Mouse (Mus musculus) lung, embryonic 14.5 days (tissue): ENCODE measurements around the gene Ift57. TPM values are rescaled to one million over a fixed set of nuclear protein-coding genes. Genes with fewer than 3 reads are reported as not detected.
A peak's percentile ranks its signal among the peaks of the same experiment; 100 is the strongest.

Experiments used
- ATAC-seq: fragments of 200-750 bp; cut with Nextera tagmentation; 2 replicates; pipeline ENCODE4 v1.8.0; 2017; ENCODE audit warnings: mild to moderate bottlenecking, moderate TSS enrichment, moderate library complexity; ENCODE audit not compliant: insufficient read depth
- DNase-seq: peaks from one replicate; pipeline ENCODE4 v3.0.0-alpha.2; 2015
- H3K27ac ChIP-seq: fragments of 300-500 bp; sonication (generic); 2 replicates; pipeline ENCODE4 v1.5.1; 2014; ENCODE audit warnings: low read depth, mild to moderate bottlenecking, moderate library complexity
- H3K27me3 ChIP-seq: fragments of 300-500 bp; sonication (generic); 2 replicates; pipeline ENCODE4 v1.6.1; 2014; ENCODE audit warnings: low read length, control low read depth; ENCODE audit not compliant: insufficient read depth
- H3K36me3 ChIP-seq: fragments of 300-500 bp; sonication (generic); 2 replicates; pipeline ENCODE4 v1.6.1; 2014; ENCODE audit warnings: control low read depth; ENCODE audit not compliant: insufficient read depth
- H3K4me1 ChIP-seq: fragments of 300-500 bp; sonication (generic); 2 replicates; pipeline ENCODE4 v1.6.1; 2014; ENCODE audit warnings: antibody characterized with exemption, control low read depth; ENCODE audit not compliant: insufficient read depth
- H3K4me2 ChIP-seq: fragments of 300-500 bp; sonication (generic); 2 replicates; pipeline ENCODE4 v1.6.1; 2014; ENCODE audit warnings: mild to moderate bottlenecking
- H3K4me3 ChIP-seq: fragments of 300-500 bp; sonication (generic); 2 replicates; pipeline ENCODE4 v1.5.1; 2014; ENCODE audit warnings: low read depth, low read length
- H3K9ac ChIP-seq: fragments of 300-500 bp; sonication (generic); 2 replicates; pipeline ENCODE4 v1.6.1; 2014
- H3K9me3 ChIP-seq: fragments of 300-500 bp; sonication (generic); 2 replicates; pipeline ENCODE4 v1.6.1; 2016; ENCODE audit warnings: low read depth, low read length, control low read depth
- CTCF ChIP-seq: IDR thresholded peaks from 2 replicates; pipeline ENCODE4 v1.5.1; 2016; ENCODE audit warnings: antibody characterized with exemption, low read depth
- WGBS: fragments of 180-500 bp; shearing (Covaris S2); extraction: QIAGEN DNeasy Blood & Tissue Kit; methylation state at CpG from one replicate; pipeline ENCODE4 v1.1.7; 2014; 5-methylcytosine and 5-hydroxymethylcytosine counted together
- polyA plus RNA-seq: library from polyadenylated mRNA; unstranded; fragments of >200 nt; fragmentation: Nextera tagmentation; extraction: Ambion mirVana; gene quantifications from 2 replicates; pipeline ENCODE4 v1.2.1, GENCODE M21; 2014

The Ift57 gene
- polyA plus RNA-seq, 1 experiment from 2014 or later, result 31.9 TPM

- H3K4me3 ChIP-seq, result no peak overlapping the region
- no peaks in the 10 kb centered on the region for H3K27me3 ChIP-seq
- no peaks in the 10 kb centered on the region for H3K36me3 ChIP-seq
- WGBS, result 84% methylated on average over 1 of the region's 1 CpGs
- no peak overlapping the region for H3K4me2 ChIP-seq
- no peaks in the 10 kb centered on the region for H3K4me1 ChIP-seq
- no peaks in the 10 kb centered on the region for H3K9me3 ChIP-seq
- DNase-seq (no peak), ATAC-seq (no peak)
- no peak for TF ChIP-seq CTCF
- H3K27ac ChIP-seq, result no peak overlapping the region
- no peak overlapping the region for H3K9ac ChIP-seq
Observed at GRCm38 (mm10) chr16:49752906-49753305, 53.9 kb downstream of the Ift57 start.

DNA sequence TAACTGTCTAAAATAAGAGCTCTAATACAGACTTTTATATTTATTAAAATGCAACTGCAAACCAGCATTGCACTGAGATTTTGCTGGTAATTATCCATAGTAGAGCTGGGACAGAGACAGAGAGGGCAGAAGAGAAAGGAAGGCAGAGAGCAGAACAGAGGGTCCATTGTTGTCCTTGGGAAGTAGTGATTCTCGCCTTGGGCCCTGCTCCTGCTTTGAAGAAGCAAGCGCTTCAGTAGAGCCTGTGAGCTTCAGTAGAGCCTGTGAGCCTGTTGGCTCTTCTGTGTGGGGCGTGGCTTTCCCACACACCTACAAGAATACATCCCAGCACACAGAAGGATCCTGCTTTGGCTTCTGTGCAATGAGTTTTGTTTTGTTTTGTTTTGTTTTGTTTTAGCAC, 54.3 kb downstream of the Ift57 start:
- H3K36me3 ChIP-seq, result no peaks in the 10 kb centered on the region
- no peak for TF ChIP-seq CTCF
- H3K27ac ChIP-seq, result no peak overlapping the region
- no peak overlapping the region for H3K9ac ChIP-seq
- no peak overlapping the region for H3K4me2 ChIP-seq
- no peaks in the 10 kb centered on the region for H3K4me1 ChIP-seq
- WGBS, result 54% methylated on average over 3 of the region's 3 CpGs
- peak; percentile 18 for DNase-seq
- no peaks in the 10 kb centered on the region for H3K9me3 ChIP-seq
- H3K4me3 ChIP-seq, result no peak overlapping the region
- no peak for ATAC-seq
- no peaks in the 10 kb centered on the region for H3K27me3 ChIP-seq

DNA sequence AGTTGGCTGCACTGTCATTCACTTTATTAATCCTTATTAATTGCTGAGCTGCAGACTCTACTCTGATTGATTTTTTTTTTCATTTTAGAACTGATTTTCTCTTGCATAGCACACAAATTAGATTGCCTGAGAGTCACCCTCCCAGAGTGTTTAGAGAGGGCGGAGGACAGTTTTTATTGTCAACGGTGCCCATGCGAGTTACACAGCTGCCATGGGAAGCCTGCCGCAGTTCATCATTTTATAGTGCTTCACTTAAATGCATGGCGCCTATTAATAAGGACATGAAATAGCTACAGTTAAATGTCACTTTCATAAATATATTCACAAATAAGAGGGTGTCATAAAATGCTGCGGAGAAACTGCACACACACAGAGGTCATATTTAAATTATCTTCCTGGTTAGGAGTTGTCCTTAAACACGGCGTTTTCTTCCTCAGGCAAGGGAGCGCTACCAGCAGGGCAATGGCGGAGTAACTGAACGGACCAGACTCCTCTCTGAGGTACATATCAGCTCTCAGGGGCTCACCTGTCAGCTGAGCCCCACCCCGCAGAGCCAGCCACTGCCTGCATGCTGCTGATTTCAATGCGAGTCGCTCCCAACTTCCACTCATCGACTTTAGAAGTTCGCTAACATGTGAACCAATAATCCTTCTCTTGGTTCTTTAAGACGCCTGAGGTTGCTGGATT, 61.6 kb downstream of the Ift57 start:
- no peak for TF ChIP-seq CTCF
- H3K9ac ChIP-seq, result no peak overlapping the region
- DNase-seq, result no peak
- H3K27me3 ChIP-seq, result no peaks in the 10 kb centered on the region
- 69% methylated on average over 17 of the region's 17 CpGs for WGBS
- H3K9me3 ChIP-seq, result no peaks in the 10 kb centered on the region
- H3K4me1 ChIP-seq, result no peaks in the 10 kb centered on the region
- no peak overlapping the region for H3K27ac ChIP-seq
- 0 out of 2 replicates have a peak, but pooled peaks cover 8% of the 10 kb centered on the region for H3K36me3 ChIP-seq
- H3K4me3 ChIP-seq, result no peak overlapping the region
- H3K4me2 ChIP-seq, result no peak overlapping the region
- no peak for ATAC-seq

GRCm38 (mm10) chr16:49761981-49762380, 62.9 kb downstream of the Ift57 start:
- TF ChIP-seq CTCF, result no peak
- 80% methylated on average over 5 of the region's 5 CpGs for WGBS
- 0 out of 2 replicates have a peak, but pooled peaks cover 8% of the 10 kb centered on the region for H3K36me3 ChIP-seq
- H3K9ac ChIP-seq, result no peak overlapping the region
- no peak overlapping the region for H3K4me3 ChIP-seq
- no peak overlapping the region for H3K27ac ChIP-seq
- H3K4me2 ChIP-seq, result no peak overlapping the region
- no peaks in the 10 kb centered on the region for H3K9me3 ChIP-seq
- DNase-seq, result peak; percentile 11
- ATAC-seq, result no peak
- no peaks in the 10 kb centered on the region for H3K4me1 ChIP-seq
- H3K27me3 ChIP-seq, result no peaks in the 10 kb centered on the region

GRCm38 (mm10) chr16:49766326-49766725, 67.3 kb downstream of the Ift57 start:
- no peaks in the 10 kb centered on the region for H3K27me3 ChIP-seq
- no peak overlapping the region for H3K4me3 ChIP-seq
- DNase-seq (peak; percentile 78), ATAC-seq (peak; percentile 60; the same call in 1 of the 2 replicates)
- WGBS, result 54% methylated on average over 3 of the region's 3 CpGs
- peak; percentile 71 for TF ChIP-seq CTCF
- no peaks in the 10 kb centered on the region for H3K4me1 ChIP-seq
- H3K36me3 ChIP-seq, result 0 out of 2 replicates have a peak, but pooled peaks cover 8% of the 10 kb centered on the region
- H3K9me3 ChIP-seq, result no peaks in the 10 kb centered on the region
- no peak overlapping the region for H3K9ac ChIP-seq
- H3K4me2 ChIP-seq, result no peak overlapping the region
- no peak overlapping the region for H3K27ac ChIP-seq

DNA sequence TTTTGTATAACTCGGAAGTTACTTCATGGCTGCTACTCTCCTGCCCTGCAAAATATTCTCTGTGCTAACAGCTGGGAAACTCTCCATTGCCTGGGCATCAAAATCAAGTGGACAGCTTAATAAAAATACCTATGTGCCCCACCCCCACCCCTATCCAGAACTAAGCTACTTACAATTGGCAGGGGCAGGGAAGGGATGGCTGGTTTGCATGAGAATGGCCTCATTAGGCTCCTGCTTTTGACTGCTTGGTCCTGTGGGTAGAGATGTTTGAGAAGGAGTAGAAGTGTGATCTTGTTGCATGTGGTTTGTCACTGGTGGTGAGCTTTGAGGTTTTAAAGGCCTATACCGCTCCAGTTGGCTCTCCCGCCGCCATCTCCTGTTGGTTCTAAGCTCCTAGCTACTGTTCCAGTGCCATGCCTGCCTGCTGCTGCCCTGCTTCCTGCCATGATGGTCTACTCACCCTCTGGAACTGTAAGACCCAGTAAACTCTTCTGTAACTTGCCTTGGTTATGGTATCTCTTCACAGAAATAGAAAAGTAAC, 69.5 kb downstream of the Ift57 start:
- 0 out of 2 replicates have a peak, but pooled peaks cover 2% of the 10 kb centered on the region for H3K36me3 ChIP-seq
- no peak overlapping the region for H3K4me2 ChIP-seq
- no peaks in the 10 kb centered on the region for H3K9me3 ChIP-seq
- H3K27ac ChIP-seq, result no peak overlapping the region
- no peaks in the 10 kb centered on the region for H3K4me1 ChIP-seq
- 93% methylated on average over 4 of the region's 4 CpGs for WGBS
- no peak for TF ChIP-seq CTCF
- DNase-seq, result no peak
- no peaks in the 10 kb centered on the region for H3K27me3 ChIP-seq
- ATAC-seq, result no peak
- no peak overlapping the region for H3K9ac ChIP-seq
- no peak overlapping the region for H3K4me3 ChIP-seq

DNA sequence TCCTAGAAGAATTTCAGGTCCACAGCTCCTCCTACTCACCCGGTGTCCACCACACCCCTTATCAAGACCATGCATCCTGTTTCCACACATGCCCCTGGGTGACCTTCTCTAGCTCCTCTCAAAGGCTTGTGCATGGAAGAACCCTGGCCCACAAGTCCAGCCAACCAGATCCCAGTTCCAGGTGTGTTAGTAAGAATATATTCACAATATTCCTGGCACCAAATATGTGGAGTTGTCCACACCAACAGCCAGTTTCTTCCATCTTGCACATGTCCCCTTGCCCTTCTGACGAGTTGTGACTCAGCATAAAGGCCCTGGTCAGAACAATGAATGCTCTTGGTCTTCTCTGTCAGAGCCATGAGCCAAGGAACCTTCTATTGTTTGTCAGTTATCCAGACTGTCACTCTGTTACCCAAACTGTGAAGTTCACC, 70.8 kb downstream of the Ift57 start:
- no peak for DNase-seq
- Histone ChIP-seq H3K4me1 (no peaks in the 10 kb centered on the region), H3K4me2 (no peak overlapping the region), H3K9me3 (no peaks in the 10 kb centered on the region), H3K4me3 (no peak overlapping the region), H3K36me3 (no peaks in the 10 kb centered on the region), H3K9ac (no peak overlapping the region), H3K27ac (no peak overlapping the region), H3K27me3 (no peaks in the 10 kb centered on the region)
- 72% methylated on average over 2 of the region's 2 CpGs for whole genome bisulfite sequencing
- no peak for ATAC-seq
- TF ChIP-seq CTCF, result no peak
